Mouse (Mus musculus): ENCODE measurements around the gene Gm14288. TPM values are rescaled to one million over a fixed set of nuclear protein-coding genes. Genes with fewer than 3 reads are reported as not detected.
"Not testable (repeated sequence)": the region's sequence is repeated elsewhere in the genome, so short reads cannot be mapped to it uniquely, and the experiment has no call there.

The Gm14288 gene
- 5.5 and 6.7 TPM in 2 replicates for polyA plus RNA-seq (2012; rRNA removed)

DNA sequence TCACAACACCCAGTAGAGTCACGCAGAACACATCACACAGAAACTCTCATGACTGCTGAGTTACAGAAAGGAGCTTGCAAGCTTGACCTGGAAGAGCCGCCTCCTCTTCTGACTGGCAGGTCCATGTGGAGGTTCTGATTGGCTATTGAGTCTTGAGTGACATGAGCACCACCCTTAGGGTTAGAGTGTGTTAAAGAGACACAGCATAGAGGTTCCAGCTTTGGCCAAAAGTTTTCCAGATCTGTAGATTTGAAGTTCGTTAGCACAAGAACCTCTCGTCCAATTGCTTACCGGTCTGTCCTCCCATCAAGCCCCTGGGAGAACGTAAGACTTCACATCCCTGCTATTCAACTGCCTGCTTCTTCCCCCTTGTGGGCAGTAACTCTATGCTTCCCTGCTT is at the start of gene Gm14288:
Gene Gm14288 (minus strand): TSS at position 101 of the 400 bp plus-strand sequence.
- not testable (repeated sequence) for DNase-seq (ENCODE audit: low spot score)

DNA sequence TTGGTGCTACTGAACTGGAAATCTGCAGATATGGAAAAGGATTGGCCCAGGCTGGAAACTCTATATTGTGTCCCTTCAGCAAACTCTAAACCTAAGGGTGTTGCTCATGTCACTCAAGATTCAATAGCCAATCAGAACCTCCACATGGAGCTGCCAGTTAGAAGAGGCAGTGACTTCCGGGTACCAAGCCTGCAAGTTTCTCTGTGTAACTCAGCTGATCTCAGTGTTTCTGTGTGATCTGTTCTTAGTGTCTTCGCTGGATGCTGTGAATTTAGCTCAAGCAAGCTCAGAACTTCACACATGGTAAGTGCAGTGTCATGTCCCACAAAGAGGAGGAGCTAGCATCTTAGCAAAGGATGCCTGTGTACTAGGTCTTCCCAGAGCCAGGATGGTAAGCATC is 59.7 kb downstream of the Gm14288 start, which contains the start of gene Gm2007:
Gene Gm2007 (plus strand): TSS at position 301 of the 400 bp plus-strand sequence.
- DNase-seq (ENCODE audit: low spot score) = not testable (repeated sequence)

Other genes starting within 250 kb of the Gm14288 start
- 0.04 TPM in 1 of 2 replicates, not detected in the other for gene Gm11007, start 157.1 kb downstream of the Gm14288 start, polyA plus RNA-seq (2012; rRNA removed)
- gene Zfp969, start 97.4 kb downstream of the Gm14288 start, polyA plus RNA-seq (2012; rRNA removed) = not detected in 2 replicates
- 0.04 TPM in 1 of 2 replicates, not detected in the other for gene Gm2007, start 59.6 kb downstream of the Gm14288 start, polyA plus RNA-seq (2012; rRNA removed)
- 4.2 and 5.5 TPM in 2 replicates for gene Gm6710, start 68.1 kb upstream of the Gm14288 start, polyA plus RNA-seq (2012; rRNA removed)
- 3.9 and 5.4 TPM in 2 replicates for gene Zfp966, start 130.0 kb upstream of the Gm14288 start, polyA plus RNA-seq (2012; rRNA removed)
- 7.0 and 7.5 TPM in 2 replicates for gene Gm2026, start 164.2 kb upstream of the Gm14288 start, polyA plus RNA-seq (2012; rRNA removed)

Data from urinary bladder, adult 2 months (tissue).